Mouse (Mus musculus) gastrocnemius, postnatal 4 days (tissue): ENCODE data around the gene Unc45a. TPM values are rescaled to one million over a fixed set of nuclear protein-coding genes. Genes with fewer than 3 reads are reported as not detected.

Experiments used
- DNase-seq, 2 experiments: peaks; one replicate each; pipeline ENCODE4 v3.0.0; 2021 to 2022; ENCODE audit warnings: low spot score in 2 of 2, mixed read lengths in 2 of 2
- total RNA-seq, 2 experiments: library from RNA; stranded (reverse); gene quantifications; 2 replicates each; pipeline ENCODE4 v1.2.3; 2021

The Unc45a gene
- total RNA-seq, 2 experiments from 2014 or later: 18.4 to 19.4 TPM

DNA sequence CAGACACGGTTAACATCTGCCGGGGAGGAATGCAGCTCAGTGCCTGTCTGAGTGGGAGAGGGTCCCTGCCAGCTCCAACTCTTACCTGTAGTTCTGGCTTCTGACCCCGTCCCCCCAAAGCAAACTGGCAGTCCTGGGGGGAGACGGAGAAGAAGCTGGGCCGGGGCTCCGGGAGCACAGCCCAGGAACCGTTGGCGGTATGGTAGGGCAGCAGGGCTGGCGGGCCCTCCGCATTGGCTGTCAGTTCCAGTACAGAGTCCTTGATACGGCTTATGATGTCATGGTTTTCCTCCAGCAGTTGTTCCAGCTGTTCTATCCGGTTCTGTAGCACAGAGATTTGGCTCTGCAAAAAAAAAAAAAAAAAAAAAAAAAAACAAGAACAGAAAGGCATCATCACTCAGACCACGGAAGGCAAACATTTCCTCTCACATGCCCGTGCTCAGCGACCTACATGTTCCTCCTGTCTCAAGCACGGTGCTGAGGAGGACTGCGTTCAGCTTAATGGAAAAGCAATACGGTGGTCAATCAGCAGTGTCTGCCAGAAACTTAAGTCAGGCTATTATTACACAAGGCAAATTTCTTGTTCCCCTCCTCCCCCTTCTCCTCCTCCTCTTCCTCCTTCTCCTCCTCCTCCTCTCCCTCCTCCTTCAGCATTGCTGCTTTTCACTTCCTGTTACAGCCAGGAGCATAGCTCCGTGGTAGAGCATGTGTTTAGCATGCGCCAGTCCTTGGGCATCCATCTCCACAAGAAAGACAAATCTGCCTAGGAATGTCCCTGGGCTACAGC, 28.0 kb upstream of the Unc45a start:
- no peak for DNase-seq

DNA sequence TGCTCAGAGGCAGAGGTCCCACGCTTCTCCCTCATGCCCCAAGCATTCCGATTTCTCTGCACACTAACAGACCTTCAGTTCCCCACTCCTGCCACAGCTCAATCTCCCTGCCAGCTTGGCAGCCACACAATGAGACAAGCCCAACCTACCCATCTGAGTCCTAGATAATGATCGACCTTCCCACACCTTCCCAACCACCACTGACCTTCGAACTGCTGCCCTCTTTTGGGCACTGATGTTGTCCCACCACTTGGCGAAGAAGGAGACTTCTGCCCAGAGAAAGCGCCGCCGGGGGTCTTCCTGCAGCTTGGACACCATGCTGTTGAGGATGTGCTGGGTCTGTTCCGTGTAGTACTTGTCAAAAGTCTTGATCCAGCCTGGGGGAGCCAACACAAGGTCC, 27.2 kb upstream of the Unc45a start:
- no peak for DNase-seq

GRCm38 (mm10) chr7:80367232-80367631, 26.4 kb upstream of the Unc45a start:
- DNase-seq: no peak

- DNase-seq: no peak
Observed at GRCm38 (mm10) chr7:80365759-80366158, 25.0 kb upstream of the Unc45a start.

GRCm38 (mm10) chr7:80360435-80360834, 19.6 kb upstream of the Unc45a start:
- no peak for DNase-seq

- DNase-seq: no peak
Observed at GRCm38 (mm10) chr7:80358039-80358438, 17.2 kb upstream of the Unc45a start.

- no peak for DNase-seq
Observed at GRCm38 (mm10) chr7:80357156-80357555, 16.4 kb upstream of the Unc45a start.

DNA sequence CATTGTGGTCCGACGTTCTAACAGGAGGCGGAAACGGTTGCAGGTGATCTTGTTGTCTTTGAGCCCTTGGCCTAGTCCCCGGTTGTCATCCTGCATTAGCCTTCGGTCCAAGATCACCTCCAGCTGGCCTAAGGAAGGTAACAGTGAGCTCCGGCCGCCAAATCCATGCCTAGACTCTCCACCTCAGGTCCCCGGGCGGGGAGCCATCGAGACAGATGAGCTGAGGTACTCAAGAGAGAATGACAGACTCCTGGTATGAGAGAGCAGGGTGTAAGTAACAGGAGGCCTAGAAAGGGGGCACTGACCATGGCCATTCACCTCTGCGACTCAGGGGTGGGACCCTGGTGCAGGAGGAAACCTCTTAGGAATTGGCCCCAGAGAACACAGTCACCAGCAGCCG, 15.5 kb upstream of the Unc45a start:
- no peak for DNase-seq

DNA sequence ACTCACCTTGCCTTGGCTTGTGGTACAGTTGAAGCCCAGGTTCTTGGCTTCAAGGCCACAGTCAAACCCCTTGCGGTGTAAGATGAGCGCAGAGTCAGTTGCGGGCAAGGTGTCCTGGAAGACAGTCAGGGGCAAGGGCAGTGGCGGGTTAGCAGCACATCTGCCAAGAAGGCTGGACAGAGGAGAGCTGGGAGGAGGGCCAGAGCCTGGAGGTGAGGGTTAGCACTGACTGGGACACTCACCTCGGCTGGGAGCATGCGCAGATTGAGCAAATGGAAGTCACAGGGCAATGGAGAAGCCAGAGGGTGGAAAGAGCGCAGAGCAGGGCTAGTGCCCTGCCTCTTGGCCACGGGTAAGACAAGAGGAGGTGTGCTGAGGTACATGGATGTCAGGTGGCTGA, 12.1 kb upstream of the Unc45a start:
- no peak for DNase-seq

DNA sequence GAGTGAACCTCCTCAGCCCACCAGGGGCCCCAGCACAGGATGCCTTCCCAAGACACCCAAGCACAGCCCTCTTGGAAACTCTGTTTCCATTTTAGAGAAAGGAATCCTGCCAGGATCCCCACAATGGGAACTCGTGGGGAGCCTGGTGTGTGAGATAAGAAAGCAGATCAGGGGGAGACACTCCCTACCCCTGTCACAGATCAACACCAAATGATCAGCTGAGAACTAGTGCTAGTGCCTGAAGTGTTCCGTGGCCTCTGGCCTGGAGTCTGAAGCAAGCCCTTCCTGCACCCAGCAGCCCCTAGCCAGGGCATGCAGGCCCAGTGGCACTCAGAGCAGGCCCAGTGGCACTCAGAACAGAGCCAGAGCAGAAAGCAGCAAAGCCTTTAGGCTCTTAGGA, 10.0 kb upstream of the Unc45a start:
- DNase-seq: no peak

DNA sequence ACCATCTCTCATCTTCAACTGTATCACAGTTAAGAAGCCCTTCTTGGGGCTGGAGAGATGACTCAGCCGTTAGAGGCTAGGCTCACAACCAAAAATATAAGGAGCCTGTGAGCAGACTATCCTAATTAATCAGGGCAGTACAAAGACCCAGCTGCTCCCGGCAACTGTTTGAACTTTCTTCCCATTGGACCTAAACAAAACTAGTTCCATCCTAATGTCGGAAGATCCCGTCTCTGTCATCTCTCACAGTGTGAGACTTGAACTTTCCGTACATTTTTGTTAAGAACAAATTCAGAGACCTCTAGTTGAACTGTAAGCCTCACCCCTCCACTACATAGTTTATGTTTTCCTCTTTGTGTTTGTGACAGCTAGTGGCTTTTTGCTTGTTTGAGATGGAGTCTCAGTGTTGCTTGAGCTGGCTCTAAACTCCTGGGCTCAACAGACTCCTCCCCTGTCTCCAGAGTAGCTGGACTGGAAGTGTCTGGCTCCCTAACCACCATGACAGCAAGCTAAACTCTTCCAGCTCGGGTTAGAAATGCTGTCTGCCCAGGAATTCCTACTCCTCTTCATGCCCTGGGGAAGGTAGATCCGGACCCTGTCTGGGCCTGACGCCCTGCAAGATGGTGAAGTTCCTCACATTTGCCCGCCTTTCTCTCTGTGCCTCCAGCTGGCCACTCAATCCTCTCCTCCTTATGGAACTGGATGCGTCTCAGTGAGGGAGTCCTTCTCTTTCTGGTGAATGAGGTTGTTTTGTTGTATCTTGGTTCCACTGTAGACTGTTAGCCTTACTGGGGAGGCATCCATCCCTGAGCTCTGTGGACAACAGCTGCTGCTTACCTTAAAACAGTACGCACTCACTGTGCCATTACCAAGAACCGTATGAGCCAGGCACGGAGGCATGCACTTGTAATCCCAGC, 7.1 kb upstream of the Unc45a start:
- no peak for DNase-seq

DNA sequence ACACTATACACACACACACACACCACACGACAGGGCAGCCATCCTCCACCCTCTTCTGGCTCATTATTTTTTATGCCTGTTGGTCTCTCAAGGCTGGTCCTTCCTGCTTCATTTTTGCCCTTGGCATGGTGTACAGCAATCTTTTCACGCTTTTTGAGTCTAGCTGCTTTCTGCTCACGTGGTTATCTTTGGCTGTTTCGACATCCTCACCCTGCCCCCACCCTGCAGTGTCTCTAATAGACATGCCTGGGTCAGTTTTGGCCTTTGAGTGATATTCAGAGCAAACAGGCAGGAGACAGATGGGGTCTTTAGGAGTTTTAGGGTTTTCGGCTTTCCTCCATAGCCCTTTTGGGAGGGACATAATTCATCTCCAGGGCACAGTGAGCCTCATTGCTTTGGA, 6.0 kb upstream of the Unc45a start:
- DNase-seq: no peak

DNA sequence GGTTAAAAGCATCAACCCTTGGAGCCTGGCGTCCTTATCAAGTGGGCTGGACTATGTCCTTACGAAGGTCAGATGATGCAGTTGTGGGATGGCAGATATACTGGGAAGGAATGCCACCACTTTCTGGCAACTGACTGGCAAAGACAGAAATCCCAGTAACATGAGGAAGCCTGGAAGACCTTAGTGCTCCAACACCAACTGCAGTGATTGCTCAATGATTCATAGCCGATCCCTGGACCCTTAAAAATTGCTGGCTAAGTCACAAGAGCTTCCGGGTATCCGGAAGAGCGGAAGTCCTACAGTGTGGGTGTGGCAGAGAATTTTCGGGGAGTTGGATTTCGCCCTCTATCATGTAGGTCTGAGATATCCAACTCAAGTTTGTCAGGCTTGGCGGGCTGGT, 5.4 kb upstream of the Unc45a start:
- no peak for DNase-seq

- DNase-seq: no peak
Observed at GRCm38 (mm10) chr7:80343270-80344018, 2.6 kb upstream of the Unc45a start.

- DNase-seq: peak; percentile 88 to 97
Observed at GRCm38 (mm10) chr7:80342858-80343257, 2.1 kb upstream of the Unc45a start, which contains the start of gene Hddc3. Hddc3 (plus strand) TSS chr7:80343104.

- no peak for DNase-seq
Observed at GRCm38 (mm10) chr7:80341793-80342192, 988 bp upstream of the Unc45a start.

- peak; percentile 93 to 98 for DNase-seq
Observed at GRCm38 (mm10) chr7:80339793-80340628, 794 bp downstream of the Unc45a start.

DNA sequence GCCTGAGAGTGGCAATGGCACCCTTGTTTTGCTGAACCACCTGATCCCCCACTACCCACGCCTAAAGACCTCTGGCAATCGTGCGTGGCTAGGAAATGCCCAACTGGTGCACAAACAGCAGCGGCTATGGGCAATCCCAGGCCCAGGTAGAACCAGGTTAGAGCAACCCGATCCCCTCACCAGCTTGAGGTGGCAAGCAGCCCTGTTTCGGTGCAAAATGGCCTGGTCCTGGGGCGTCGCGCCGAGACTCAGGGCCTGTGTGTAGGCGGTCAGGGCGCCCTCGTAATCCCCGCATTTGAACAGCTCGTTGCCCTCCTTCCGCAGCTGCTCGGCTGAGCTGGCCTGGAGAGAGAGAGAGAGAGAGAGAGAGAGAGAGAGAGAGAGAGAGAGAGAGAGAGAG, 1.4 kb downstream of the Unc45a start:
- no peak for DNase-seq

- DNase-seq: no peak
Observed at GRCm38 (mm10) chr7:80336932-80337331, 3.9 kb downstream of the Unc45a start.

- no peak for DNase-seq
Observed at GRCm38 (mm10) chr7:80334848-80335247, 6.0 kb downstream of the Unc45a start.

DNA sequence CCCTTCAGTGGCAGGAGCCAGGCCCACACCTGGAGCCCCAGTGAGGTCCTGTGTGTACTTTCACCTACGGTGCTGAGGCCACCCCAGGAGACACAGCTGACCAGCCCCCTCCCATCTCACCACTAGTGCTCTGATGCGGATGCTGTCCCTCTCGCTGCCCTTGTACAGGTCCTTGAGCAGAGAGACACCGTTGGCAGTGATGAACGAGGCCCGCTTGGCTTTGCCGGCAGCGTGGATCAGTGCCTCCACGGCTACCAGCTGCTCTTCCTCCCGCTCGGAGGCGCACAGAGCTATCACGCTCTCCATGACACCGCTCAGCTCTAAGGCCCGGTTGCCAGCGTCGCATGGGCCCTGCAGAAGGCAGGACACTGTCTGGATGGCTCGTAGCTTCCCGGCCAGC, 9.4 kb downstream of the Unc45a start:
- DNase-seq: no peak
